Mouse (Mus musculus) layer of hippocampus, adult 9-11 months (tissue): ENCODE measurements around the gene Med7.
"Not testable (repeated sequence)": the region's sequence is repeated elsewhere in the genome, so short reads cannot be mapped to it uniquely, and the experiment has no call there.

Experiments
- DNase-seq: peaks from one replicate; pipeline ENCODE4 v3.0.0; 2022

Gene Med7

DNA sequence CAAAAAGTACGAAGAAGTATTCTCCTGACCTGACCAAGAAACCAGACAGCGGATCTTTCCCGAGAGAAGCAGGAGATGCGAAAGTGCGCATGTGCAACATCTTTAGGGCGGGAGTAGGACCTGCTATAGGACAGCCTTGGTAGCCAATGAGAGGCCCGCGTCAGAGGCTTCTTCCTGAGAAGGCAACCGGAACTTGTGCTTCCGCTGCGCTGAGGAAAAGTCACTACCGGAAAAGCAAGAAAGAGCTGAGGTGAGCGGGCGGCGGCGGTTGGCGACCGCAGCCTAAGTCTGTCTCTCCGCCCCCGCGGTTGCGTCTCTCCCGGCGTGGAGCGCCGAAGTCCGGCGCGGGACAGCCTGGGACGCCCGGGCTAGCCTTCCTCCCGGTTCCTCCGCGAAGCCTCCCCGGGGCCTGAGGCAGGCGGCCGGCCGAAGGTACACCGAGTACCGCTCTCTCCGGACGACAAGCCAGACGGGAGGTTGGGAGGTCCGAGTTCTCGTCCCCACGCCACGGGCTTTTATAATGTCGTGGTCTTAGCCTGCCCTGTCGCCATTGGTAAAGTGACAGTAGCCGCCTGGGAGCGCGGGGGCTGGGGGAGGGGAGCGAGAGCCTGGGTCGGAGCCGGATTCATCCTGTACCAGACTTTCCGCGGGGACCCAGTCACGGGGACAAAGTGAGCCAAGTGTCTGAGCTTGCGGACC, at the start of gene Med7:
Gene Med7 (plus strand): TSS at position 166 of the 699 bp plus-strand sequence.
- DNase-seq, result peak; percentile 97

- DNase-seq, result no peak
Observed at GRCm38 (mm10) chr11:46387061-46387460, 49.7 kb upstream of the Med7 start.

GRCm38 (mm10) chr11:46388438-46388837, 48.3 kb upstream of the Med7 start:
- DNase-seq, result no peak

GRCm38 (mm10) chr11:46389336-46390117, 47.2 kb upstream of the Med7 start, which contains the start of gene Itk:
Gene Itk, minus strand, starts transcription at chr11:46389515.
- DNase-seq, result no peak

GRCm38 (mm10) chr11:46390621-46391020, 46.1 kb upstream of the Med7 start:
- no peak for DNase-seq

- DNase-seq, result no peak
Observed at GRCm38 (mm10) chr11:46392890-46393289, 43.8 kb upstream of the Med7 start.

DNA sequence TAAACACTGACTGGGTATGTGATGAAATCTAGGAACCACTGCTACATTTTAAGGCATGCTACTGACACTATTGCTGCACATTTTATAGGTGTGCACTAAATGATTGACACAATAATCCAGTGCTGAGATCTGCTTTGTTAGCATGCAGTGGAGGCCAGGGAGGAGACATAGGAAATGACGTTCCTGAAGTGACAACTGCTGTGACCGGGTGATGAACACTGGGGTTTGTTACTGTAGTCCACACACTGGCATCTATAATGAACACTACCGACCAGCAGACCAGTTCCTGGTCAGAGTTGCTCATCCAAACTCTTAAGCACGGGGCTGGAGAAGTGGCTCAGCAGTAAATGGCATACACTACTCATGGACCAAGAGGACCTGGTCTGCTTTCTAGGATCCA, 43.3 kb upstream of the Med7 start:
- DNase-seq, result no peak

GRCm38 (mm10) chr11:46395088-46395487, 41.6 kb upstream of the Med7 start:
- no peak for DNase-seq

GRCm38 (mm10) chr11:46395698-46396097, 41.0 kb upstream of the Med7 start:
- no peak for DNase-seq

GRCm38 (mm10) chr11:46396167-46396859, 40.4 kb upstream of the Med7 start, which contains the start of gene Fam71b:
Gene Fam71b, plus strand, starts transcription at chr11:46396559.
- no peak for DNase-seq

DNA sequence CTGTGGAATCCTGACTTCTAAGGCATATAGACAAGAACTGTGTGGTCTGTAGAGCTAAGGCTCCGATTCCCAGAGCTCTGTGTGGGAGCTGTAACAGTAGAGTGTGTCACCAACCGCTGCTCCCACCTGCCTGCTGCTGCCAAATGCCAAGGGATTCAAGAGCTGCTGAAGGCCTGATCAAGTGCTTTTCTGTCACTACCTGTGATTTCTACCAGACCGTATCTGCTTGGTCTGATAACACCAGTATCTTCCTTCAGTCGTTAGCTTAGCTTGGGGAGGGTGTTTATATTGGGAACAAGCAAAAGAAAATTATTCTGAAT, 39.9 kb upstream of the Med7 start:
- DNase-seq, result no peak

GRCm38 (mm10) chr11:46397900-46398299, 38.8 kb upstream of the Med7 start:
- no peak for DNase-seq

GRCm38 (mm10) chr11:46398473-46398872, 38.3 kb upstream of the Med7 start:
- DNase-seq, result no peak

GRCm38 (mm10) chr11:46398933-46399383, 37.8 kb upstream of the Med7 start:
- no peak for DNase-seq

DNA sequence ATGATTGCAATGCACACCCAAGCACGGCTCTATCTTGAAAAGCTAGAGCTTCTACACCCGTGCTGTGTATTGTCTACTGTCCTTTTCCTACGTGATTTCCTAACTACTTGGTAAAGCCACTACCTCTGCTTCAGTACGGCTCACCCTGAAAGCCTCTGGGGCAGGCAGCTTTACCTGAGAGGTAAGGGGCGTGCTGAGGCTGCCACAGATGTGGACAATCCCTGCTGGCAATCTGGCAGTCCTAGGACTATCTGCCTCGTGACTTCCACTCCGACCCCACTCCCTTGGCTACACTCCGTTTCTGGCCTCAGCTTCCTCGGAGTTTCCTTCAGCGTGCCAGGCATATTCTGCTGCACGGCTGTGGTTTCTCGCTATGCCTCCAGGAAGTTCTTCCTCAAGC, 35.2 kb upstream of the Med7 start:
- no peak for DNase-seq

DNA sequence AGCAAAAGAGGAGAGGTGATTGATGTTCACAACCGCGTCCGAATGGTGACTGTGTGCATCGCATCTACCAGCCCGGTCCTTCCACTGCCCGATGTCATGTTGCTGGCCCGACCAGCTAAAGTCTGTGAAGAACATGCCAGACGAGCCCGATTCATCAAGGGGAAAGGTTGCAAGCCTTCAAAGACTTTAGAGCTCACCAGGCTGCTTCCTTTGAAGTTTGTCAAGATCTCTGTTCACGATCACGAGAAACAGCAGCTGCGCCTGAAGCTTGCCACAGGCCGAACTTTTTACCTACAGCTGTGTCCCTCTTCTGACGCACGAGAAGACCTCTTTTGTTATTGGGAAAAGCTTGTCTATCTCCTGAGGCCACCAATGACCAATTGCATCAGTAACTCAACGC, 31.7 kb upstream of the Med7 start:
- DNase-seq, result no peak

GRCm38 (mm10) chr11:46406721-46407120, 30.0 kb upstream of the Med7 start:
- DNase-seq, result no peak

- DNase-seq, result no peak
Observed at GRCm38 (mm10) chr11:46410018-46410563, 26.6 kb upstream of the Med7 start.

- no peak for DNase-seq
Observed at GRCm38 (mm10) chr11:46418438-46418837, 18.3 kb upstream of the Med7 start.

DNA sequence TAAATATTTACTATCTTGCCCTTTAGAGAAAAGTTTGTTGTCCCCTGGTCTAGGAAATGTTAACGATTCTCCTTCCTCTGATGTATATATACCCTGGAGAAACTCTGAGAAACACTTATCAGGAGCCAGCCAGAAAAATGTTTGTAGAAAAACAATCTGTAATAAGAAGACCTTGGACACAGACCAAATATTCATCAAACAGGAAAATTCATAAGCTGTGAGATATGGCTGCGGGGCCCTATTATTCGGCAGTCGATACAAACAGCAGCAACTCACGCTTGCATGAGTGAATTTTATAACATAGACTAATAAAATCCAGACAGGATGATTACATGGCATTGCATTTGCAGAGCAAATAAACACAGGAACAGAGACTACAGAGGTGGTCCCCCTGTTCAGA, 17.9 kb upstream of the Med7 start:
- no peak for DNase-seq

GRCm38 (mm10) chr11:46421086-46421888, 15.4 kb upstream of the Med7 start:
- no peak for DNase-seq

- not testable (repeated sequence) for DNase-seq
Observed at GRCm38 (mm10) chr11:46428131-46428530, 8.6 kb upstream of the Med7 start.

- DNase-seq, result no peak
Observed at GRCm38 (mm10) chr11:46430123-46430522, 6.6 kb upstream of the Med7 start.
